Mouse (Mus musculus) lung, adult 2 months (tissue): Measurements from ENCODE around the gene Rab40b.

Experiments
- CTCF ChIP-seq: fragments of 200-500 bp; IDR thresholded peaks from 2 replicates; pipeline ENCODE4 v1.5.1; 2011; ENCODE audit warnings: mild to moderate bottlenecking, low read length, control low read depth; ENCODE audit not compliant: insufficient read depth
- POLR2A ChIP-seq: fragments of 200-500 bp; IDR thresholded peaks from 2 replicates; pipeline ENCODE4 v1.6.1; 2011; ENCODE audit warnings: low read depth, mild to moderate bottlenecking, control low read depth, low read length, borderline replicate concordance; ENCODE audit errors: extremely low read depth

DNA sequence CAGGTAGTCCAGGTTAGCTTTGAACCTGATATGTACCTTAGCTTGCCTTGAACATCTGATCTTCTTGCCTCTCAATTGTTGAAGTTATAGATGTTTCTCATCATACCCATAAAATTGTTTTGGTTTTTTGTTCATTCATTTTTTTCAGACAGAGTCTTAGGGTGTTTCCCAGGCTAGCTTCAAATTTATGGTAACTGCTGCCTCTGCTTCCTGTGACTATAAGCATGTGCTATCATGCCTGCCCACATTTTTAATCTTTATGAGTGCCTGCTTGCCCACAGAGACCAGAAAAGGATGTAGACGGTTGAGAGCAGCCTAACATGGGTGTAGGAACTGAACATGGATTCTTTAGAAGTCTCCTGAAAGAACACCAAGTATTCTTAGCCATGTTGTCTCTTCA is 19.3 kb downstream of the Rab40b start:
- TF ChIP-seq POLR2A (no peak), CTCF (no peak)
